Mouse (Mus musculus) regulatory T cell (primary cell): Measurements from ENCODE around the gene Sec14l4.

ENCODE experiments used
- in situ Hi-C: fragments of 300-600 bp; cut with MboI, MseI; formaldehyde crosslinking; loops from one replicate; pipeline ENCODE4 v1.15.1; 2025; ENCODE audit warnings: high pct_unique_total_duplicates

Gene Sec14l4

GRCm38 (mm10) chr11:4027561-4028334 is 3.5 kb upstream of the Sec14l4 start:
- in situ Hi-C loops, result no loop called here

GRCm38 (mm10) chr11:4029343-4029742 is 1.9 kb upstream of the Sec14l4 start:
- in situ Hi-C loops, result no loop called here

- in situ Hi-C loops, result no loop called here
Measured at GRCm38 (mm10) chr11:4031961-4032360, 699 bp downstream of the Sec14l4 start.

- in situ Hi-C loops, result no loop called here
Measured at GRCm38 (mm10) chr11:4033471-4033870, 2.2 kb downstream of the Sec14l4 start.

GRCm38 (mm10) chr11:4034169-4034568 is 2.9 kb downstream of the Sec14l4 start:
- in situ Hi-C loops, result no loop called here

- in situ Hi-C loops, result no loop called here
Measured at GRCm38 (mm10) chr11:4035116-4035892, 4.0 kb downstream of the Sec14l4 start.

GRCm38 (mm10) chr11:4035916-4036315 is 4.7 kb downstream of the Sec14l4 start:
- in situ Hi-C loops, result no loop called here

- in situ Hi-C loops, result no loop called here
Measured at GRCm38 (mm10) chr11:4036365-4037084, 5.3 kb downstream of the Sec14l4 start.

GRCm38 (mm10) chr11:4039951-4040350 is 8.7 kb downstream of the Sec14l4 start:
- in situ Hi-C loops, result no loop called here

- in situ Hi-C loops, result no loop called here
Measured at GRCm38 (mm10) chr11:4041123-4041625, 9.9 kb downstream of the Sec14l4 start.

- in situ Hi-C loops, result no loop called here
Measured at GRCm38 (mm10) chr11:4043081-4043480, 11.8 kb downstream of the Sec14l4 start.

GRCm38 (mm10) chr11:4046526-4046925 is 15.3 kb downstream of the Sec14l4 start:
- in situ Hi-C loops, result no loop called here

GRCm38 (mm10) chr11:4047766-4048165 is 16.5 kb downstream of the Sec14l4 start:
- in situ Hi-C loops, result no loop called here

GRCm38 (mm10) chr11:4048438-4048837 is 17.2 kb downstream of the Sec14l4 start:
- in situ Hi-C loops, result no loop called here

GRCm38 (mm10) chr11:4053586-4053985 is 22.3 kb downstream of the Sec14l4 start:
- in situ Hi-C loops, result no loop called here

- in situ Hi-C loops, result no loop called here
Measured at GRCm38 (mm10) chr11:4060866-4061575, 29.8 kb downstream of the Sec14l4 start.

- in situ Hi-C loops, result no loop called here
Measured at GRCm38 (mm10) chr11:4062523-4062922, 31.3 kb downstream of the Sec14l4 start.

- in situ Hi-C loops, result no loop called here
Measured at GRCm38 (mm10) chr11:4062981-4063380, 31.7 kb downstream of the Sec14l4 start.

- in situ Hi-C loops, result no loop called here
Measured at GRCm38 (mm10) chr11:4064627-4065122, 33.4 kb downstream of the Sec14l4 start, which contains the start of gene Sec14l3. Sec14l3 (plus strand) TSS chr11:4064841.

- in situ Hi-C loops, result no loop called here
Measured at GRCm38 (mm10) chr11:4069664-4070063, 38.4 kb downstream of the Sec14l4 start.

GRCm38 (mm10) chr11:4076633-4077032 is 45.4 kb downstream of the Sec14l4 start:
- in situ Hi-C loops, result no loop called here
